Mouse (Mus musculus) midbrain, embryonic 13.5 days (tissue): Measurements from ENCODE around the gene Ralgps1. TPM values are rescaled to one million over a fixed set of nuclear protein-coding genes. Genes with fewer than 3 reads are reported as not detected.

Source experiments
- ATAC-seq: fragments of 200-750 bp; cut with Nextera tagmentation; 2 replicates; pipeline ENCODE4 v1.8.0; 2017; ENCODE audit warnings: mild to moderate bottlenecking, moderate TSS enrichment, moderate library complexity
- H3K27ac ChIP-seq: fragments of 300-500 bp; sonication (generic); 2 replicates; pipeline ENCODE4 v1.5.1; 2015; ENCODE audit warnings: inconsistent platforms, mild to moderate bottlenecking, moderate library complexity
- H3K27me3 ChIP-seq: fragments of 300-500 bp; sonication (generic); 2 replicates; pipeline ENCODE4 v1.6.1; 2015; ENCODE audit warnings: mild to moderate bottlenecking, inconsistent platforms
- H3K36me3 ChIP-seq: fragments of 300-500 bp; sonication (generic); 2 replicates; pipeline ENCODE4 v1.6.1; 2015; ENCODE audit warnings: mild to moderate bottlenecking, inconsistent platforms
- H3K4me1 ChIP-seq: fragments of 300-500 bp; sonication (generic); replicated peaks from 2 replicates; pipeline ENCODE4 v1.6.1; 2015; ENCODE audit warnings: inconsistent platforms
- H3K4me2 ChIP-seq: fragments of 300-500 bp; sonication (generic); replicated peaks from 2 replicates; pipeline ENCODE4 v1.6.1; 2015; ENCODE audit warnings: moderate library complexity, mild to moderate bottlenecking, inconsistent platforms
- H3K4me3 ChIP-seq: fragments of 300-500 bp; sonication (generic); replicated peaks from 2 replicates; pipeline ENCODE4 v1.5.1; 2015; ENCODE audit warnings: mild to moderate bottlenecking, inconsistent platforms
- H3K9ac ChIP-seq: fragments of 300-500 bp; sonication (generic); replicated peaks from 2 replicates; pipeline ENCODE4 v1.6.1; 2015; ENCODE audit warnings: mild to moderate bottlenecking, inconsistent platforms
- H3K9me3 ChIP-seq: fragments of 300-500 bp; sonication (generic); 2 replicates; pipeline ENCODE4 v1.6.1; 2016; ENCODE audit warnings: mild to moderate bottlenecking, inconsistent platforms
- WGBS: fragments of 180-500 bp; shearing (Covaris S2); methylation state at CpG from one replicate; pipeline ENCODE4 v1.1.7; 2015; 5-methylcytosine and 5-hydroxymethylcytosine counted together
- polyA plus RNA-seq: library from polyadenylated mRNA; unstranded; fragments of >200 nt; fragmentation: Nextera tagmentation; extraction: Ambion mirVana; gene quantifications from 2 replicates; pipeline ENCODE4 v1.2.1, GENCODE M21; 2015

The Ralgps1 gene
- polyA plus RNA-seq, 1 experiment from 2014 or later: 37.0 TPM

GRCm38 (mm10) chr2:33249922-33250633, 121.2 kb downstream of the Ralgps1 start:
- WGBS: 81% methylated on average over 3 of the region's 3 CpGs
- Histone ChIP-seq H3K4me3 (no peak overlapping the region), H3K4me2 (no peak overlapping the region), H3K9me3 (no peaks in the 10 kb centered on the region), H3K27me3 (no peaks in the 10 kb centered on the region), H3K4me1 (peaks cover 11% of the 10 kb centered on the region), H3K9ac (no peak overlapping the region), H3K36me3 (peaks cover 28% of the 10 kb centered on the region), H3K27ac (no peak overlapping the region)
- no peak for ATAC-seq

GRCm38 (mm10) chr2:33248549-33248948, 122.7 kb downstream of the Ralgps1 start:
- H3K9ac ChIP-seq: no peak overlapping the region
- ATAC-seq: no peak
- no peak overlapping the region for H3K4me2 ChIP-seq
- no peak overlapping the region for H3K27ac ChIP-seq
- 93% methylated on average over 7 of the region's 7 CpGs for WGBS
- no peaks in the 10 kb centered on the region for H3K27me3 ChIP-seq
- H3K4me1 ChIP-seq: peaks cover 7% of the 10 kb centered on the region; the same call in 1 of the 2 replicates
- H3K36me3 ChIP-seq: peaks cover 32% of the 10 kb centered on the region
- no peak overlapping the region for H3K4me3 ChIP-seq
- H3K9me3 ChIP-seq: no peaks in the 10 kb centered on the region

DNA sequence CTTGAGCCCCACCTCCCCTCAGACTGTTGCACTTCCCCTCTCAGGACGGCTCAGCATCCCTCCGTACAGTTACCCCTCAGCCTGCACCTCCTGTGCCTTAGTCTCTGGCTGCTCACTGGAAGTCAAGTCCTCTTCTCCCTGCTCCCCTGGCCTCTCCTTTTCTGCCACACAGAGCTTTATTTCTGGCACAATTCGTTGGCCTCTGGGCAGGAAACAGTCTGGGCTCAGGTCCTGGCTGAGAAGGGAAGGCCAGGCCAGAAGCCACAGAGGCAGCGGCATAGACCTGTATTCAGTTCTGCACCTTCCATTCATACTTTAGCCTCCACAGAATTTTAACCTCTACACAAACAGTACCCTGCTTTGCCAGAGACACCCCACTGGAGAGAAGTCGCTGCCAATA, 124.4 kb downstream of the Ralgps1 start:
- H3K36me3 ChIP-seq: peaks cover 41% of the 10 kb centered on the region
- H3K9me3 ChIP-seq: no peaks in the 10 kb centered on the region
- 85% methylated on average over 5 of the region's 5 CpGs for WGBS
- H3K4me2 ChIP-seq: no peak overlapping the region
- 0 out of 2 replicates have a peak, but pooled peaks cover 5% of the 10 kb centered on the region for H3K4me1 ChIP-seq
- no peaks in the 10 kb centered on the region for H3K27me3 ChIP-seq
- ATAC-seq: no peak
- no peak overlapping the region for H3K4me3 ChIP-seq
- no peak overlapping the region for H3K9ac ChIP-seq
- no peak overlapping the region for H3K27ac ChIP-seq

GRCm38 (mm10) chr2:33245350-33245749, 125.9 kb downstream of the Ralgps1 start:
- Histone ChIP-seq H3K9ac (no peak overlapping the region), H3K27me3 (no peaks in the 10 kb centered on the region), H3K4me2 (no peak overlapping the region), H3K4me1 (0 out of 2 replicates have a peak, but pooled peaks cover 9% of the 10 kb centered on the region), H3K36me3 (peaks cover 42% of the 10 kb centered on the region), H3K27ac (no peak overlapping the region), H3K4me3 (no peak overlapping the region), H3K9me3 (no peaks in the 10 kb centered on the region)
- ATAC-seq: no peak

DNA sequence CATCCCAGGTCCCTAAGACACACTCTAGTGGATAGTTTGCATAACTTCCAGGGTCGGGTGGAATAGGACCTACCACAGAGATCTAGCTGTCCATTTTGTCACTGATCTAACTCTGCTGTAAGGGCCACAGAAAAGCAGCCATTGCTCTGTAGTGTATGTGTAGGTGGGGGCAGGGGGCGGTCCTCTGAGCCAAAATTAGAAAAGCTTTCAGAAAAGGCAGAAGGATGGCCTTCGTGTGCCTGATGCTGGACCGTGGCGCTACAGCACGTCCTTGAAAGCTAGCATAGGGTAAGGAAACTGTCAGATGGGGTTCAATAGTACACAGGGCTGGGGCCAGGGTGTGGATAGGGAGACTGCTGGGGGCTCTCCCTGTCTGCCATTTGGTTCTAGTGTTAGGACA, 126.4 kb downstream of the Ralgps1 start:
- H3K36me3 ChIP-seq: peaks cover 38% of the 10 kb centered on the region
- WGBS: 82% methylated on average over 6 of the region's 6 CpGs
- no peak overlapping the region for H3K4me3 ChIP-seq
- no peaks in the 10 kb centered on the region for H3K27me3 ChIP-seq
- H3K4me1 ChIP-seq: 0 out of 2 replicates have a peak, but pooled peaks cover 9% of the 10 kb centered on the region
- ATAC-seq: no peak
- no peak overlapping the region for H3K4me2 ChIP-seq
- no peak overlapping the region for H3K9ac ChIP-seq
- no peak overlapping the region for H3K27ac ChIP-seq
- H3K9me3 ChIP-seq: no peaks in the 10 kb centered on the region

DNA sequence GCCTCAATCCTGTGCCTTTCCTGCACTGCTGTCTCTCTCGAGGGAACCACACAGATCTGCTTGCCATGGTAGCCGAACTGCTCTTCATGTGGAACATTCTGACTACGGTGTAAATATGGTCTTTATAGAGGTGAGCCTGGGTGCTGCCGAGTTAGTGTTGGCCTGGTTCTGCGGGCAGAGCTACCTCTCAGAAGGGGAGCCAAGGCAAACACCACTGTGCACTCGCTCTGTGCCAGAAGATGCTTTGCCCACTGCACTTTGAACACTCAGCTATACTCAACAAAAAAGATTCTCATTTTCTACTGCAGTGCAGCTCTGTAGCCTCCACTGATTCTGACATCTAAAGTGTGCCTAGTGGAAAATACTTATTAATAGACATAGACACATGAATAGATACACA, 133.7 kb downstream of the Ralgps1 start:
- WGBS: 83% methylated on average over 6 of the region's 6 CpGs
- H3K4me2 ChIP-seq: no peak overlapping the region
- H3K36me3 ChIP-seq: peaks cover 8% of the 10 kb centered on the region
- no peak for ATAC-seq
- no peak overlapping the region for H3K27ac ChIP-seq
- peaks cover 39% of the 10 kb centered on the region for H3K4me1 ChIP-seq
- H3K27me3 ChIP-seq: no peaks in the 10 kb centered on the region
- H3K9me3 ChIP-seq: no peaks in the 10 kb centered on the region
- H3K4me3 ChIP-seq: no peak overlapping the region
- no peak overlapping the region for H3K9ac ChIP-seq

- Histone ChIP-seq H3K27ac (no peak overlapping the region), H3K36me3 (peaks cover 6% of the 10 kb centered on the region; the same call in 1 of the 2 replicates), H3K4me2 (no peak overlapping the region), H3K4me1 (peaks cover 48% of the 10 kb centered on the region), H3K9ac (0 out of 2 replicates have a peak overlapping the region, but pooled peaks have one; percentile 30), H3K9me3 (no peaks in the 10 kb centered on the region), H3K4me3 (no peak overlapping the region), H3K27me3 (no peaks in the 10 kb centered on the region)
- no peak for ATAC-seq
- 80% methylated on average over 4 of the region's 4 CpGs for WGBS
Observed at GRCm38 (mm10) chr2:33234848-33235247, 136.4 kb downstream of the Ralgps1 start.

GRCm38 (mm10) chr2:33233856-33234255, 137.4 kb downstream of the Ralgps1 start:
- H3K27me3 ChIP-seq: no peaks in the 10 kb centered on the region
- no peak overlapping the region for H3K9ac ChIP-seq
- no peak for ATAC-seq
- H3K4me2 ChIP-seq: no peak overlapping the region
- peaks cover 10% of the 10 kb centered on the region for H3K36me3 ChIP-seq
- H3K4me3 ChIP-seq: no peak overlapping the region
- whole genome bisulfite sequencing: 75% methylated on average over 5 of the region's 5 CpGs
- peaks cover 44% of the 10 kb centered on the region for H3K4me1 ChIP-seq
- no peaks in the 10 kb centered on the region for H3K9me3 ChIP-seq
- no peak overlapping the region for H3K27ac ChIP-seq

DNA sequence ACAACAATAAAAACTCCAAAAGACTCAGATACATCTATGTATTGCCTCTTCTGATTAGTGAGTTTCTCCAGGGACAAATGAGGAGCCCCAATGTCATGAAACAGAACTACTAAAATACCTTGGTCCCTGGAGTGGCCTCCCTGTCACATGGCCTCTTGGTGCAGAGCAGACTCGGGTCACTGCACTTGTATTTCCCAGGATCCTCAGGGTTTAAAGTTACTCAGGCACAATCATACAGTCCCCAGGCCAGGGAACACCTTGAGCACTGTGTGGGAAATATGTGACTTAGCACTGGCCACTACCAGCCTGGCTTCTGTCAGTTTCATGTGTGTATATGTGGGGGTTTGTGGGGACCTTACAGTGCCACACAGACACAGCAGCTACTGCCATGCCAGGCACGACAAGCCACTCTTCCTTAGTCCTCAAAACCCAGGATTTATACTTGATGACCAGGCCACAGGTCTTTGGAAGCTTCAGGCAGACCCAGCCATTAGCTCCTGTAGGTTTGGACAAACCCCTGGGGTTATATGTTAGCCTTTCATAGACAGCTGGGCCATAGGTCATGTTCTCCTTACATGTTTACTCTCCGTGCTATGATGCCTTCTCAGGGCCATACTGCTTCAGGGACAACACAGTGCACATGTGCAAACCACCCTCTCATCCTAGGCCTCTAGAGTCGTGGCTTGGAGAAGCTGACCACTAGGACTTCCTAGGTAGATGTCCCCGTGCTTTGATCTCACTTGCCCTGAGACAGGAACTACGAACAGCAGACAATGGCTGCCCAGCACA, 138.3 kb downstream of the Ralgps1 start:
- H3K9me3 ChIP-seq: no peaks in the 10 kb centered on the region
- H3K4me1 ChIP-seq: peaks cover 40% of the 10 kb centered on the region
- 78% methylated on average over 6 of the region's 6 CpGs for WGBS
- no peak overlapping the region for H3K4me2 ChIP-seq
- peaks cover 15% of the 10 kb centered on the region for H3K36me3 ChIP-seq
- no peak for ATAC-seq
- no peak overlapping the region for H3K9ac ChIP-seq
- H3K27ac ChIP-seq: no peak overlapping the region
- no peaks in the 10 kb centered on the region for H3K27me3 ChIP-seq
- H3K4me3 ChIP-seq: no peak overlapping the region

GRCm38 (mm10) chr2:33231788-33232187, 139.5 kb downstream of the Ralgps1 start:
- no peaks in the 10 kb centered on the region for H3K9me3 ChIP-seq
- peaks cover 16% of the 10 kb centered on the region for H3K36me3 ChIP-seq
- H3K4me3 ChIP-seq: no peak overlapping the region
- no peak overlapping the region for H3K4me2 ChIP-seq
- no peaks in the 10 kb centered on the region for H3K27me3 ChIP-seq
- ATAC-seq: no peak
- 41% methylated on average over 2 of the region's 2 CpGs for WGBS
- no peak overlapping the region for H3K9ac ChIP-seq
- no peak overlapping the region for H3K27ac ChIP-seq
- H3K4me1 ChIP-seq: peaks cover 41% of the 10 kb centered on the region

DNA sequence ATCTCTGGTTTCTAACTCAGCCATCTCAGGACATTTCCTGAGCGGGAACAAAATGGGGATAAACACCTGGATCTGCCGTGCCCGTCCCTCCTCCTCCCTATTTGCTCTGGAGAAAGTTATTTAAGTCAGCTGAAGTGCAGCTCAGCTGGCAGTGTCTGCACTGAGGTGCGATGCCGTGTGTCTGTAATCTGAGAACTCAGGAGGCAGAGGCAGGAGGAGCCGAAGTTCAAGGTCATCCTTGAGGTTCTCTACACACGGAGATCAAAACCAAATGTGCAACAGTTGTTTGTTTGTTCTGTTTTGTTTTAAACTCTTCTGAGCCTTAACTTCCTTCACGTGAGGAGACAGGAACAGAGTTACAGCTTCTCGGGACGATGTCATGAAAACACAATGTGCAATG, 140.6 kb downstream of the Ralgps1 start:
- no peaks in the 10 kb centered on the region for H3K9me3 ChIP-seq
- H3K27me3 ChIP-seq: no peaks in the 10 kb centered on the region
- no peak for ATAC-seq
- no peak overlapping the region for H3K4me3 ChIP-seq
- WGBS: 85% methylated on average over 10 of the region's 10 CpGs
- no peak overlapping the region for H3K4me2 ChIP-seq
- peaks cover 36% of the 10 kb centered on the region for H3K4me1 ChIP-seq
- H3K36me3 ChIP-seq: peaks cover 20% of the 10 kb centered on the region
- H3K27ac ChIP-seq: no peak overlapping the region
- no peak overlapping the region for H3K9ac ChIP-seq

- WGBS: 95% methylated on average over 15 of the region's 15 CpGs
- Histone ChIP-seq H3K9ac (no peak overlapping the region), H3K4me3 (no peak overlapping the region), H3K27me3 (no peaks in the 10 kb centered on the region), H3K9me3 (no peaks in the 10 kb centered on the region), H3K36me3 (peaks cover 20% of the 10 kb centered on the region), H3K4me1 (peaks cover 28% of the 10 kb centered on the region), H3K4me2 (no peak overlapping the region), H3K27ac (no peak overlapping the region)
- no peak for ATAC-seq
Observed at GRCm38 (mm10) chr2:33228551-33228950, 142.7 kb downstream of the Ralgps1 start.
